Mouse (Mus musculus) B cell, adult 62 days (primary cell): ENCODE measurements around the gene Pabpc4l. TPM values are rescaled to one million over a fixed set of nuclear protein-coding genes. Genes with fewer than 3 reads are reported as not detected.

ENCODE experiments used
- total RNA-seq: library from RNA; stranded (reverse); gene quantifications from 4 replicates; pipeline ENCODE4 v1.2.4, GENCODE M21; 2023

The Pabpc4l gene
- total RNA-seq: not detected in 4 replicates

GRCm38 (mm10) chr3:46447481-46448265 is at the start of gene Pabpc4l:
Pabpc4l (minus strand) TSS chr3:46448219.

